Mouse (Mus musculus) spleen, adult 2 months (tissue): ENCODE data around the gene Gpatch8. TPM values are rescaled to one million over a fixed set of nuclear protein-coding genes. Genes with fewer than 3 reads are reported as not detected.

Source experiments
- DNase-seq, 2 experiments: peaks; one replicate each; pipeline versions ENCODE4 v3.0.0 to v3.0.0-alpha.2; 2012 to 2021; ENCODE audit warnings: low spot score in 2 of 2, low read depth in 1 of 2
- H3K27ac ChIP-seq: fragments of 200-500 bp; 2 replicates; pipeline ENCODE4 v1.5.1; 2012; ENCODE audit warnings: low read length, inconsistent platforms; ENCODE audit not compliant: insufficient read depth
- H3K27me3 ChIP-seq: fragments of 200-500 bp; 2 replicates; pipeline ENCODE4 v1.6.1; 2012; ENCODE audit warnings: mild to moderate bottlenecking, moderate library complexity, low read length, inconsistent platforms; ENCODE audit not compliant: control insufficient read depth, insufficient read depth
- H3K36me3 ChIP-seq: fragments of 200-500 bp; 2 replicates; pipeline ENCODE4 v1.6.1; 2012; ENCODE audit warnings: mild to moderate bottlenecking, low read length, inconsistent platforms; ENCODE audit not compliant: control insufficient read depth, insufficient read depth
- H3K4me1 ChIP-seq: fragments of 200-500 bp; 2 replicates; pipeline ENCODE4 v1.6.1; 2011; ENCODE audit warnings: inconsistent platforms; ENCODE audit not compliant: control insufficient read depth, insufficient read depth, insufficient read length
- H3K4me3 ChIP-seq: fragments of 200-500 bp; 2 replicates; pipeline ENCODE4 v1.5.1; 2011; ENCODE audit warnings: mild to moderate bottlenecking, inconsistent platforms; ENCODE audit not compliant: insufficient read depth, insufficient read length; ENCODE audit errors: extremely low read depth
- CTCF ChIP-seq: fragments of 200-500 bp; IDR thresholded peaks from 2 replicates; pipeline ENCODE4 v1.5.1; 2011; ENCODE audit warnings: mild to moderate bottlenecking, inconsistent platforms; ENCODE audit not compliant: insufficient read depth, insufficient read length, insufficient replicate concordance; ENCODE audit errors: extremely low read depth
- POLR2A ChIP-seq: fragments of 200-500 bp; IDR thresholded peaks from 2 replicates; pipeline ENCODE4 v1.6.1; 2011; ENCODE audit warnings: low read depth, low read length, inconsistent platforms
- WGBS: fragments of 180-500 bp; shearing (Covaris S2); methylation state at CpG from one replicate; pipeline ENCODE4 v1.1.7; 2018; 5-methylcytosine and 5-hydroxymethylcytosine counted together
- polyA plus RNA-seq: library from polyadenylated mRNA; depleted of rRNA; stranded (reverse); fragments of >200 nt; gene quantifications from 2 replicates; pipeline ENCODE4 v1.2.3, GENCODE M21; 2012

The Gpatch8 gene
- polyA plus RNA-seq, 1 experiment = 12.3 TPM

- H3K36me3 ChIP-seq = peaks cover 10% of the 10 kb centered on the region
- H3K27me3 ChIP-seq = no peaks in the 10 kb centered on the region
- 96% methylated on average over 2 of the region's 2 CpGs for WGBS
- H3K4me1 ChIP-seq = no peaks in the 10 kb centered on the region
- no peak overlapping the region for H3K4me3 ChIP-seq
- no peak overlapping the region for H3K27ac ChIP-seq
- no peak for DNase-seq
- TF ChIP-seq POLR2A = no peak
Measured at GRCm38 (mm10) chr11:102493241-102493640, 63.0 kb downstream of the Gpatch8 start.

GRCm38 (mm10) chr11:102487901-102488300 is 68.3 kb downstream of the Gpatch8 start:
- H3K36me3 ChIP-seq = peaks cover 4% of the 10 kb centered on the region
- H3K4me3 ChIP-seq = no peak overlapping the region
- no peaks in the 10 kb centered on the region for H3K27me3 ChIP-seq
- H3K27ac ChIP-seq = no peak overlapping the region
- 86% methylated on average over 2 of the region's 2 CpGs for WGBS
- no peak for DNase-seq
- H3K4me1 ChIP-seq = no peaks in the 10 kb centered on the region
- TF ChIP-seq CTCF = no peak
- TF ChIP-seq POLR2A = no peak

- Histone ChIP-seq H3K4me1 (no peaks in the 10 kb centered on the region), H3K27ac (no peak overlapping the region), H3K4me3 (no peak overlapping the region), H3K27me3 (no peaks in the 10 kb centered on the region), H3K36me3 (peaks cover 6% of the 10 kb centered on the region)
- DNase-seq = peak; percentile 15 to 23
- TF ChIP-seq POLR2A = no peak
- TF ChIP-seq CTCF = peak; percentile 41; the same call in 1 of the 2 replicates
- WGBS = 70% methylated on average over 11 of the region's 11 CpGs
Measured at GRCm38 (mm10) chr11:102486733-102487386, 69.3 kb downstream of the Gpatch8 start.

GRCm38 (mm10) chr11:102481779-102482178 is 74.4 kb downstream of the Gpatch8 start:
- no peaks in the 10 kb centered on the region for H3K27me3 ChIP-seq
- H3K4me1 ChIP-seq = no peaks in the 10 kb centered on the region
- H3K36me3 ChIP-seq = peaks cover 40% of the 10 kb centered on the region
- no peak overlapping the region for H3K4me3 ChIP-seq
- 89% methylated on average over 10 of the region's 10 CpGs for WGBS
- DNase-seq = no peak
- TF ChIP-seq POLR2A = no peak
- no peak for TF ChIP-seq CTCF
- no peak overlapping the region for H3K27ac ChIP-seq

- Histone ChIP-seq H3K4me3 (no peak overlapping the region), H3K27ac (no peak overlapping the region), H3K4me1 (no peaks in the 10 kb centered on the region), H3K36me3 (peaks cover 37% of the 10 kb centered on the region), H3K27me3 (no peaks in the 10 kb centered on the region)
- TF ChIP-seq POLR2A (no peak), CTCF (no peak)
- WGBS = 97% methylated on average over 4 of the region's 4 CpGs
- no peak for DNase-seq
Measured at GRCm38 (mm10) chr11:102480897-102481296, 75.3 kb downstream of the Gpatch8 start.

- Histone ChIP-seq H3K4me3 (no peak overlapping the region), H3K36me3 (peaks cover 37% of the 10 kb centered on the region), H3K4me1 (no peaks in the 10 kb centered on the region), H3K27ac (no peak overlapping the region), H3K27me3 (no peaks in the 10 kb centered on the region)
- TF ChIP-seq POLR2A (no peak), CTCF (no peak)
- 91% methylated on average over 15 of the region's 15 CpGs for WGBS
- no peak for DNase-seq
Measured at GRCm38 (mm10) chr11:102480111-102480510, 76.1 kb downstream of the Gpatch8 start.

- 97% methylated on average over 23 of the region's 23 CpGs for WGBS
Measured at GRCm38 (mm10) chr11:102479581-102479980, 76.6 kb downstream of the Gpatch8 start.

More at GRCm38 (mm10) chr11:102479581-102479980, 76.6 kb downstream of the Gpatch8 start:
- Histone ChIP-seq H3K36me3 (peaks cover 37% of the 10 kb centered on the region), H3K27me3 (no peaks in the 10 kb centered on the region), H3K4me1 (no peaks in the 10 kb centered on the region), H3K4me3 (no peak overlapping the region), H3K27ac (no peak overlapping the region)
- no peak for DNase-seq
- TF ChIP-seq POLR2A (no peak), CTCF (no peak)
